Mouse (Mus musculus): ENCODE data around the gene Sept10. TPM values are rescaled to one million over a fixed set of nuclear protein-coding genes. Genes with fewer than 3 reads are reported as not detected.

Sept10 gene
- polyA plus RNA-seq, 2 experiments = 8.1 to 10.9 TPM

GRCm38 (mm10) chr10:59259572-59259971, 37.9 kb upstream of the Sept10 start:
- Histone ChIP-seq H3K9ac (replicated peaks) (no peak overlapping the region), H3K27ac (no peak overlapping the region), H3K4me1 (replicated peaks; ENCODE audit: control insufficient read depth in 2 of 2, insufficient read depth in 2 of 2, low read length in 1 of 2) (peaks cover 0 to 22% of the 10 kb centered on the region in 2 experiments; a peak in 3 of 4 replicates), H3K27me3 (ENCODE audit: control insufficient read depth, insufficient read depth, low read length) (no peaks in the 10 kb centered on the region), H3K4me2 (ENCODE audit: low read depth) (no peak overlapping the region), H3K4me3 (ENCODE audit: insufficient read depth in 1 of 2, low read depth in 2 of 2, low read length in 2 of 2) (no peak overlapping the region), H3K36me3 (replicated peaks; ENCODE audit: control insufficient read depth, insufficient read depth, low read depth) (no peaks in the 10 kb centered on the region), H3K9me3 (ENCODE audit: control insufficient read depth, low read length) (no peaks in the 10 kb centered on the region)
- ATAC-seq (ENCODE audit: insufficient read depth) (no peak), DNase-seq (ENCODE audit: low read depth in 3 of 3, low spot score in 3 of 3) (no peak)
- TF ChIP-seq EP300 (IDR thresholded peaks at IDR 0.05; ENCODE audit: low read depth) (no peak), CTCF (IDR thresholded peaks at IDR 0.05; ENCODE audit: low read depth) (no peak)
- WGBS (ENCODE audit: insufficient replicate concordance) = 76% methylated on average over 6 of the region's 6 CpGs

GRCm38 (mm10) chr10:59256533-59256932, 34.9 kb upstream of the Sept10 start:
- peaks cover 0 to 5% of the 10 kb centered on the region in 2 experiments; a peak in 2 of 4 replicates for H3K4me1 ChIP-seq (replicated peaks; ENCODE audit: control insufficient read depth in 2 of 2, insufficient read depth in 2 of 2, low read length in 1 of 2)
- H3K36me3 ChIP-seq (replicated peaks; ENCODE audit: control insufficient read depth, insufficient read depth, low read depth) = no peaks in the 10 kb centered on the region
- no peak overlapping the region for H3K4me2 ChIP-seq (ENCODE audit: low read depth)
- WGBS (ENCODE audit: insufficient replicate concordance) = 65% methylated on average over 2 of the region's 2 CpGs
- no peak overlapping the region for H3K4me3 ChIP-seq (ENCODE audit: insufficient read depth in 1 of 2, low read depth in 2 of 2, low read length in 2 of 2)
- no peaks in the 10 kb centered on the region for H3K9me3 ChIP-seq (ENCODE audit: control insufficient read depth, low read length)
- no peak for TF ChIP-seq CTCF (IDR thresholded peaks at IDR 0.05; ENCODE audit: low read depth)
- no peak for TF ChIP-seq EP300 (IDR thresholded peaks at IDR 0.05; ENCODE audit: low read depth)
- DNase-seq (ENCODE audit: low read depth in 3 of 3, low spot score in 3 of 3) = no peak
- no peak for ATAC-seq (ENCODE audit: insufficient read depth)
- no peak overlapping the region for H3K27ac ChIP-seq
- no peaks in the 10 kb centered on the region for H3K27me3 ChIP-seq (ENCODE audit: control insufficient read depth, insufficient read depth, low read length)
- no peak overlapping the region for H3K9ac ChIP-seq (replicated peaks)

- Histone ChIP-seq H3K27me3 (ENCODE audit: control insufficient read depth, insufficient read depth, low read length) (no peaks in the 10 kb centered on the region), H3K4me1 (replicated peaks; ENCODE audit: control insufficient read depth in 2 of 2, insufficient read depth in 2 of 2, low read length in 1 of 2) (peaks cover 0 to 5% of the 10 kb centered on the region in 2 experiments; a peak in 2 of 4 replicates), H3K9ac (replicated peaks) (no peak overlapping the region), H3K9me3 (ENCODE audit: control insufficient read depth, low read length) (no peaks in the 10 kb centered on the region), H3K4me3 (ENCODE audit: insufficient read depth in 1 of 2, low read depth in 2 of 2, low read length in 2 of 2) (no peak overlapping the region), H3K4me2 (ENCODE audit: low read depth) (no peak overlapping the region), H3K36me3 (replicated peaks; ENCODE audit: control insufficient read depth, insufficient read depth, low read depth) (no peaks in the 10 kb centered on the region), H3K27ac (no peak overlapping the region)
- no peak for TF ChIP-seq CTCF (IDR thresholded peaks at IDR 0.05; ENCODE audit: low read depth)
- TF ChIP-seq EP300 (IDR thresholded peaks at IDR 0.05; ENCODE audit: low read depth) = no peak
- no peak for DNase-seq (ENCODE audit: low read depth in 3 of 3, low spot score in 3 of 3)
- no peak for ATAC-seq (ENCODE audit: insufficient read depth)
- WGBS (ENCODE audit: insufficient replicate concordance) = 61% methylated on average over 8 of the region's 8 CpGs
Measured at GRCm38 (mm10) chr10:59253541-59254079, 32.0 kb upstream of the Sept10 start.

- ATAC-seq (ENCODE audit: insufficient read depth) (no peak), DNase-seq (ENCODE audit: low read depth in 3 of 3, low spot score in 3 of 3) (no peak)
- no peak overlapping the region for H3K4me2 ChIP-seq (ENCODE audit: low read depth)
- no peak overlapping the region for H3K4me3 ChIP-seq (ENCODE audit: insufficient read depth in 1 of 2, low read depth in 2 of 2, low read length in 2 of 2)
- peaks cover 0 to 5% of the 10 kb centered on the region in 2 experiments; a peak in 2 of 4 replicates for H3K4me1 ChIP-seq (replicated peaks; ENCODE audit: control insufficient read depth in 2 of 2, insufficient read depth in 2 of 2, low read length in 1 of 2)
- H3K27ac ChIP-seq = no peak overlapping the region
- 44% methylated on average over 8 of the region's 8 CpGs for WGBS (ENCODE audit: insufficient replicate concordance)
- H3K27me3 ChIP-seq (ENCODE audit: control insufficient read depth, insufficient read depth, low read length) = no peaks in the 10 kb centered on the region
- no peaks in the 10 kb centered on the region for H3K36me3 ChIP-seq (replicated peaks; ENCODE audit: control insufficient read depth, insufficient read depth, low read depth)
- no peak overlapping the region for H3K9ac ChIP-seq (replicated peaks)
- H3K9me3 ChIP-seq (ENCODE audit: control insufficient read depth, low read length) = no peaks in the 10 kb centered on the region
- TF ChIP-seq CTCF (IDR thresholded peaks at IDR 0.05; ENCODE audit: low read depth) (no peak), EP300 (IDR thresholded peaks at IDR 0.05; ENCODE audit: low read depth) (no peak)
Measured at GRCm38 (mm10) chr10:59252396-59252795, 30.7 kb upstream of the Sept10 start.

- Histone ChIP-seq H3K4me3 (ENCODE audit: insufficient read depth in 1 of 2, low read depth in 2 of 2, low read length in 2 of 2) (no peak overlapping the region), H3K4me1 (replicated peaks; ENCODE audit: control insufficient read depth in 2 of 2, insufficient read depth in 2 of 2, low read length in 1 of 2) (peaks cover 0 to 5% of the 10 kb centered on the region in 2 experiments; a peak in 2 of 4 replicates), H3K27ac (no peak overlapping the region), H3K9me3 (ENCODE audit: control insufficient read depth, low read length) (no peaks in the 10 kb centered on the region), H3K4me2 (ENCODE audit: low read depth) (no peak overlapping the region), H3K27me3 (ENCODE audit: control insufficient read depth, insufficient read depth, low read length) (no peaks in the 10 kb centered on the region), H3K9ac (replicated peaks) (no peak overlapping the region), H3K36me3 (replicated peaks; ENCODE audit: control insufficient read depth, insufficient read depth, low read depth) (no peaks in the 10 kb centered on the region)
- WGBS (ENCODE audit: insufficient replicate concordance) = 19% methylated on average over 2 of the region's 2 CpGs
- no peak for TF ChIP-seq EP300 (IDR thresholded peaks at IDR 0.05; ENCODE audit: low read depth)
- no peak for TF ChIP-seq CTCF (IDR thresholded peaks at IDR 0.05; ENCODE audit: low read depth)
- ATAC-seq (ENCODE audit: insufficient read depth) (no peak), DNase-seq (ENCODE audit: low read depth in 3 of 3, low spot score in 3 of 3) (no peak)
Measured at GRCm38 (mm10) chr10:59251980-59252379, 30.3 kb upstream of the Sept10 start.

All from liver, embryonic 14.5 days (tissue).